Mouse (Mus musculus): Measurements from ENCODE around the gene Disp2. TPM values are rescaled to one million over a fixed set of nuclear protein-coding genes. Genes with fewer than 3 reads are reported as not detected.

The Disp2 gene
- total and polyA plus RNA-seq, 3 experiments, result 0.15 to 0.43 TPM; not detected in 1

DNA sequence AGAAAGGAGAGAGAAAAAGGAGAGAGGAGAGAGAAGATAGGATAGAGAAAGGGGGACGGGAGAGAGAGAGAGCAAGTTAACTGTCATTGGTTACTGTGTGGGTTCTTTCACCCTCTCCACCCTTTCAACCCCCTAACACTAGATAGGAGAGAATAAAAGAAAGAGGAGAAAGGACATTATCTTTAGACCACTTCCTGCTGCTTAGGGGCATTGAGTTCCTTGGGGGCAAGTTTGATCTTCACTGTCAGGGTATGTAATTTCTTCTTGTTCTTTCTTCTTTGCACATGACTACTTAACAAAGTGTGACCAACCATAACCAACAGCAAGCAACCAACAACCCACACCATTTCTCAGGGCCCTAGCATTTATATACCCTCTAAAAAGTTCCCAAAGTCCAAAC is 33.2 kb downstream of the Disp2 start (continued):
- TF ChIP-seq ZNF384 (IDR thresholded peaks at IDR 0.05; ENCODE audit: low read depth, low read length) (no peak), POLR2AphosphoS5 (IDR thresholded peaks at IDR 0.05; ENCODE audit: borderline replicate concordance, low read depth, low read length) (no peak), TAL1 (IDR thresholded peaks at IDR 0.05; ENCODE audit: low read length) (no peak)

DNA sequence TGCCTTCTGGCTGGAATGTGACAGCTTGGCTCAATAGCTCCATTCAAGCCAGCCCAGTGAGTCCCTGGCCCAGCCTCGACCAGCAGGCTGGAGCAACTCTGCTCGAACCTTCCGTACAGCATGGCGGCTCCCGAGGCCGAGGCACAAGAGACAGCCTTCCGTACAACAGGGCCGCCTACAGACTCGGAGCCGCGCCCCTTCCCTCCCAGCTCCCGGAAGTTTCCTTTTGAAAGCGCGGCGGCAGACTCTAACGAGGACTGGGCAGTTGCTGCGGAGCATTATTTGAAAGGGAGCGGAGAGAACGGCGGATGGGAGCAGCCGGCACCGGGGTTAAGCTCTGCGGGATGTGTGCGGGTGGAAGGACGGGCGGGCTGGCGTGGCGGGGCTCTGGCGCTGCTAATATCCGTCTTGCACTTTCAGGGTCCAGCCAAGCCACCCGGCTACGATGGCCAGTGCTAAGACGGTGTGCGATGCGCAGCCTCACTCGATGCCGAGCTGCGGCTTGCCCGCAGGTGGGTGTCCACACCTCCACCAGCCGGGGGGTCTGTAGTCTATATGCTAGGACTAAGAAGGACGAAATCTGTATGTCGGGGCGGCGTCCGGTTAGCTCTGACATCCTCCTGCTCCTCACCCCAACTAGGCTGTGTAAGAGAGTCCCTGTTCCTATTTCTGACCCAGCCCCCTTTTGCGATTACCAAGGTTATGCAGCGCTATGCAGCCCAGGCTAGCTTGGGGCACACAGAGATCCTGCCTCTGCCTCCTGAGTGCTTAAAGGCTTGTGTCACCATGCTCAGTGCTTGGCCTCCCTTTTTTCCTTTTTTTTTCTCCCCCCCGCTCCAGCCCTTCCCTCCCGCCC is 34.7 kb downstream of the Disp2 start, which contains the start of gene Knstrn:
Knstrn (plus strand) TSS at position 23 of the 856 bp plus-strand sequence.
- Histone ChIP-seq H3K9ac (ENCODE audit: control insufficient read depth, low read depth, low read length, poor library complexity, severe bottlenecking) (peak within 1 kb of the TSS; percentile 79), H3K79me2 (ENCODE audit: control insufficient read depth, insufficient read depth, low read length, poor library complexity) (peaks cover 8% of the 10 kb centered on the region), H3K36me3 (ENCODE audit: control insufficient read depth in 1 of 2, insufficient read depth in 2 of 2, low read length in 2 of 2) (peaks cover 9 to 26% of the 10 kb centered on the region in 2 experiments), H3K4me1 (ENCODE audit: control insufficient read depth in 1 of 2, insufficient read depth in 2 of 2, low read length in 2 of 2) (peaks cover 12 to 25% of the 10 kb centered on the region in 2 experiments), H3K9me3 (replicated peaks; ENCODE audit: insufficient read depth, low read length) (no peaks in the 10 kb centered on the region), H3K27ac (ENCODE audit: control insufficient read depth, low read depth, low read length) (peak within 1 kb of the TSS; percentile 83), H3K27me3 (ENCODE audit: control insufficient read depth in 1 of 2, insufficient read depth in 2 of 2, low read length in 2 of 2) (no peaks in the 10 kb centered on the region), H3K4me3 (ENCODE audit: control insufficient read depth in 1 of 2, insufficient read depth in 1 of 2, low read depth in 2 of 2, low read length in 2 of 2) (peak within 1 kb of the TSS; percentile 71 to 89)
- peak; percentile 96 for DNase-seq (ENCODE audit: low read depth, low spot score)
- TF ChIP-seq MAFK (IDR thresholded peaks at IDR 0.05; ENCODE audit: borderline replicate concordance, low read depth, low read length), result no peak
- TF ChIP-seq POLR2A (IDR thresholded peaks at IDR 0.05; ENCODE audit: control insufficient read depth in 1 of 2, insufficient read depth in 1 of 2, low read depth in 1 of 2, low read length in 2 of 2, poor library complexity in 1 of 2), result peak; percentile 51 to 88
- TF ChIP-seq ELF1 (IDR thresholded peaks at IDR 0.05; ENCODE audit: low read depth, low read length), result peak; percentile 91
- peak; percentile 85 for TF ChIP-seq RCOR1 (IDR thresholded peaks at IDR 0.05; ENCODE audit: low read depth, low read length)
- TF ChIP-seq ZNF384 (IDR thresholded peaks at IDR 0.05; ENCODE audit: low read depth, low read length), result no peak
- TF ChIP-seq HCFC1 (IDR thresholded peaks at IDR 0.05; ENCODE audit: low read depth, low read length), result peak; percentile 98
- peak; percentile 71; the same call in 1 of the 2 replicates for TF ChIP-seq ZMIZ1 (IDR thresholded peaks at IDR 0.05; ENCODE audit: low read depth, low read length)
- peak; percentile 73 for TF ChIP-seq TBP (IDR thresholded peaks at IDR 0.05; ENCODE audit: low read depth, low read length)
- TF ChIP-seq GABPA (IDR thresholded peaks at IDR 0.05; ENCODE audit: low read depth, low read length), result no peak
- TF ChIP-seq USF2 (IDR thresholded peaks at IDR 0.05; ENCODE audit: borderline replicate concordance in 1 of 2, insufficient read depth in 1 of 2, low read depth in 1 of 2, low read length in 2 of 2), result no peak
- TF ChIP-seq POLR2AphosphoS5 (IDR thresholded peaks at IDR 0.05; ENCODE audit: borderline replicate concordance, low read depth, low read length), result no peak
- peak; percentile 63 for TF ChIP-seq TCF12 (IDR thresholded peaks at IDR 0.05; ENCODE audit: low read depth, low read length)
- peak; percentile 23; the same call in 1 of the 2 replicates for TF ChIP-seq ETS1 (IDR thresholded peaks at IDR 0.05; ENCODE audit: low read depth, low read length)
- peak; percentile 88 for TF ChIP-seq POLR2AphosphoS2 (IDR thresholded peaks at IDR 0.05; ENCODE audit: low read length)
- TF ChIP-seq MAZ (IDR thresholded peaks at IDR 0.05; ENCODE audit: low read depth, low read length), result peak; percentile 72
- TF ChIP-seq SMC3 (IDR thresholded peaks at IDR 0.05; ENCODE audit: low read depth, low read length), result no peak
- TF ChIP-seq CHD2 (IDR thresholded peaks at IDR 0.05; ENCODE audit: low read length), result no peak
- no peak for TF ChIP-seq CTCF (IDR thresholded peaks at IDR 0.05 in 2 of 3, conservative IDR thresholded peaks at IDR 0.05 in 1 of 3; ENCODE audit: control insufficient read depth in 1 of 3, insufficient read depth in 1 of 3, low read depth in 2 of 3, low read length in 3 of 3, poor library complexity in 1 of 3, severe bottlenecking in 1 of 3)
- peak in 1 of 2 experiments; percentile 37; a peak in 2 of 4 replicates for TF ChIP-seq EP300 (IDR thresholded peaks at IDR 0.05; ENCODE audit: low read depth in 1 of 2, low read length in 2 of 2)
- no peak; the same call in 1 of the 2 replicates for TF ChIP-seq MYB (IDR thresholded peaks at IDR 0.05; ENCODE audit: low read depth, low read length)
- TF ChIP-seq KAT2A (conservative IDR thresholded peaks at IDR 0.05; ENCODE audit: low read depth, low read length), result peak; percentile 81
- TF ChIP-seq NRF1 (IDR thresholded peaks at IDR 0.05; ENCODE audit: insufficient read depth, low read depth, low read length, poor library complexity, severe bottlenecking), result peak; percentile 64
- peak; percentile 92 for TF ChIP-seq SIN3A (IDR thresholded peaks at IDR 0.05; ENCODE audit: low read length)
- peak; percentile 59 for TF ChIP-seq MAX (IDR thresholded peaks at IDR 0.05; ENCODE audit: low read length)
- peak; percentile 91 for TF ChIP-seq NELFE (IDR thresholded peaks at IDR 0.05; ENCODE audit: low read depth, low read length)

Data from MEL (cell line).